Mouse (Mus musculus) stomach, embryonic 16.5 days (tissue): ENCODE measurements around the gene Kifc3. TPM values are rescaled to one million over a fixed set of nuclear protein-coding genes. Genes with fewer than 3 reads are reported as not detected.

Source experiments
- ATAC-seq: fragments of 200-750 bp; cut with Nextera tagmentation; 2 replicates; pipeline ENCODE4 v1.8.0; 2017; ENCODE audit warnings: moderate number of reproducible peaks, moderate TSS enrichment; ENCODE audit not compliant: insufficient read depth, low FRiP score
- H3K27ac ChIP-seq: fragments of 300-500 bp; sonication (generic); 2 replicates; pipeline ENCODE4 v1.5.1; 2014; ENCODE audit warnings: low read length
- H3K27me3 ChIP-seq: fragments of 300-500 bp; sonication (generic); 2 replicates; pipeline ENCODE4 v1.6.1; 2014; ENCODE audit warnings: low read length, control low read depth, mixed read lengths; ENCODE audit not compliant: control insufficient read depth, insufficient read depth
- H3K36me3 ChIP-seq: fragments of 300-500 bp; sonication (generic); 2 replicates; pipeline ENCODE4 v1.6.1; 2014; ENCODE audit warnings: low read length; ENCODE audit not compliant: control insufficient read depth, insufficient read depth
- H3K4me1 ChIP-seq: fragments of 300-500 bp; sonication (generic); 2 replicates; pipeline ENCODE4 v1.6.1; 2014; ENCODE audit warnings: low read length, control low read depth, mixed read lengths; ENCODE audit not compliant: control insufficient read depth, insufficient read depth
- H3K4me2 ChIP-seq: fragments of 300-500 bp; sonication (generic); 2 replicates; pipeline ENCODE4 v1.6.1; 2014; ENCODE audit warnings: low read depth, low read length, mixed read lengths
- H3K4me3 ChIP-seq: fragments of 300-500 bp; sonication (generic); replicated peaks from 2 replicates; pipeline ENCODE4 v1.5.1; 2014; ENCODE audit warnings: mild to moderate bottlenecking, low read length
- H3K9ac ChIP-seq: fragments of 300-500 bp; sonication (generic); 2 replicates; pipeline ENCODE4 v1.6.1; 2014; ENCODE audit warnings: low read length
- H3K9me3 ChIP-seq: fragments of 300-500 bp; sonication (generic); replicated peaks from 2 replicates; pipeline ENCODE4 v1.6.1; 2016; ENCODE audit warnings: low read length, control low read depth; ENCODE audit not compliant: control insufficient read depth
- WGBS: fragments of 180-500 bp; shearing (Covaris S2); extraction: QIAGEN DNeasy Blood & Tissue Kit; methylation state at CpG from one replicate; pipeline ENCODE4 v1.1.7; 2014; 5-methylcytosine and 5-hydroxymethylcytosine counted together
- polyA plus RNA-seq: library from polyadenylated mRNA; unstranded; fragments of >200 nt; fragmentation: Nextera tagmentation; extraction: Ambion mirVana; gene quantifications from 2 replicates; pipeline ENCODE4 v1.2.1, GENCODE M21; 2015

Gene Kifc3
- polyA plus RNA-seq, 1 experiment from 2014 or later: 13.3 TPM

DNA sequence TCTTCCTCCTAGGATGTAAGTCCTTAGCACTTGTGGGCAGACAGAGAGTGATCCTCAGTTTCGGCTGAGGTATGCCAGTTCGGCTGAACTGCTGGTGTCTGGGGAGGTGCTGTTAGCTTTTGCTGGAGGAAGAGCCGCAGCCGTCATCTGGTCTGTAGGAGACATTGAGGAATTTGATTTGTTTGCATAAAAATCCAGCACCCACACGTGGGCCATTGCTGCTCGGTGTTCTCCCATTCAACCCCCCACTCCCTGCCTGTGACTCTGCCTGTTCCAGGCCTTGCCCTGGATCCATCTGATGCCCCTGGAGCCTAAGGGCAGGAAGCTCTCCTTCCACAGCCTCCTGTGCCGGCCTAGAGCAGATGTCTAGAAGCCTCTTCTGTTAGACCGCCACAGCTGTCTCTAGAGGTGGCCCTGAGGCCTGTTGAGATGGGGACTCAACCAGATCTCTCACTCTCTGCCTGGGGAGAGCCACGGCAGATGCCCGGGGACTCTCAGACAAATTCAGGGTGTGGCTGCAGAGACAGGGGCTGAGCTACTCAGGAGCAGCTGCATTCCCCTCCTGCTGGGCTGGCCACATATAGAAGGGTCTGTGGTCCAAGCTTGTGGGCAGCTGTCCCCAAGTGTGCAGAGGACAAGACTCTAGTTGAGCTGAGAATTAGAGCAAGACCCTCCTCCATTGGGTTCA is 117.7 kb downstream of the Kifc3 start:
- Histone ChIP-seq H3K9ac (0 out of 2 replicates have a peak overlapping the region, but pooled peaks have one; percentile 0), H3K27me3 (no peaks in the 10 kb centered on the region), H3K36me3 (no peaks in the 10 kb centered on the region), H3K27ac (no peak overlapping the region; the same call in 1 of the 2 replicates), H3K4me1 (peaks cover 8% of the 10 kb centered on the region; the same call in 1 of the 2 replicates), H3K4me3 (no peak overlapping the region), H3K9me3 (no peaks in the 10 kb centered on the region), H3K4me2 (no peak overlapping the region)
- ATAC-seq: no peak
- 79% methylated on average over 10 of the region's 10 CpGs for WGBS

DNA sequence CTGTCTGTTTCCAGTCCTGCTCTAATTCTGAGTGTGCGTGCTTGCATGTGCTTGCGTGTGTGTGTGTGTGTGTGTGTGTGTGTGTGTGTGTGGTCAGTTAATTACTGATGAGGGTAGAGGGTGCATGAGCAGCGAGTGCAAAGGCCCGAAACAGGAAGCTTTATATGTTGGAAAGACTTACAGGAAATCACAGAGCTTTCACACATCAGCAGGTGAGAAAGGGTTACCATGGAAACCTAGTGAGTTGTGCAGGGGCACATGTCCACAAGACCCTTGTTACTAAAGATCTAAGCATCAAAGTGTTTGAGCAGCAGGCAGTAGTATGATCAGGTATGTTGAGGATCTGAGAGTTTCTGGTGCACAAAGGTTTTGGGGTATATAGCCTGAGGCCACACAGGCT is 118.4 kb downstream of the Kifc3 start:
- Histone ChIP-seq H3K27ac (no peak overlapping the region), H3K4me1 (peaks cover 8% of the 10 kb centered on the region; the same call in 1 of the 2 replicates), H3K9me3 (no peaks in the 10 kb centered on the region), H3K4me3 (no peak overlapping the region), H3K9ac (no peak overlapping the region), H3K36me3 (no peaks in the 10 kb centered on the region), H3K4me2 (no peak overlapping the region), H3K27me3 (no peaks in the 10 kb centered on the region)
- ATAC-seq: no peak
- WGBS: 86% methylated on average over 4 of the region's 4 CpGs

DNA sequence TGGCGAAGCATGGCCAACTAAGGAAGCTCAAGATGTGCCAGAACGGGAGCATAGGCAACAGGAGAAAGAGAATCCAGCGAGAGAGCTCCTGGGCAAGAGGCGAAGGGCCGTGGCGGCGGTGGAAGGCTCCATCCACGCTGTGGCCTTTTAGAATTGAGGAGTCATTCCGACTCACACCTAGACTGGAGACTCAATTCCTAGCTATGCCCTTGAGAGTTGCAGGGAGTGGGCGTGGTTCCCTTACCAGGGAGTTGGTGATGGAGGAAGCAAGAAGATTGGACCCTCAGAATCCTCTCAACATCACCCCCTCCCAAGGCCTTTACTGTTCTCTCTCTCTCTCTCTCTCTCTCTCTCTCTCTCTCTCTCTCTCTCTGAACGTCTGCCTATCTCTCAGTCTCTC is 121.0 kb downstream of the Kifc3 start:
- ATAC-seq: no peak
- Histone ChIP-seq H3K4me1 (peaks cover 8% of the 10 kb centered on the region; the same call in 1 of the 2 replicates), H3K36me3 (no peaks in the 10 kb centered on the region), H3K4me2 (peak overlapping the region; percentile 74), H3K27me3 (no peaks in the 10 kb centered on the region), H3K27ac (peak overlapping the region; percentile 50; the same call in 1 of the 2 replicates), H3K9me3 (no peaks in the 10 kb centered on the region), H3K9ac (peak overlapping the region; percentile 81), H3K4me3 (peak overlapping the region; percentile 79)
- 9% methylated on average over 11 of the region's 11 CpGs for WGBS

DNA sequence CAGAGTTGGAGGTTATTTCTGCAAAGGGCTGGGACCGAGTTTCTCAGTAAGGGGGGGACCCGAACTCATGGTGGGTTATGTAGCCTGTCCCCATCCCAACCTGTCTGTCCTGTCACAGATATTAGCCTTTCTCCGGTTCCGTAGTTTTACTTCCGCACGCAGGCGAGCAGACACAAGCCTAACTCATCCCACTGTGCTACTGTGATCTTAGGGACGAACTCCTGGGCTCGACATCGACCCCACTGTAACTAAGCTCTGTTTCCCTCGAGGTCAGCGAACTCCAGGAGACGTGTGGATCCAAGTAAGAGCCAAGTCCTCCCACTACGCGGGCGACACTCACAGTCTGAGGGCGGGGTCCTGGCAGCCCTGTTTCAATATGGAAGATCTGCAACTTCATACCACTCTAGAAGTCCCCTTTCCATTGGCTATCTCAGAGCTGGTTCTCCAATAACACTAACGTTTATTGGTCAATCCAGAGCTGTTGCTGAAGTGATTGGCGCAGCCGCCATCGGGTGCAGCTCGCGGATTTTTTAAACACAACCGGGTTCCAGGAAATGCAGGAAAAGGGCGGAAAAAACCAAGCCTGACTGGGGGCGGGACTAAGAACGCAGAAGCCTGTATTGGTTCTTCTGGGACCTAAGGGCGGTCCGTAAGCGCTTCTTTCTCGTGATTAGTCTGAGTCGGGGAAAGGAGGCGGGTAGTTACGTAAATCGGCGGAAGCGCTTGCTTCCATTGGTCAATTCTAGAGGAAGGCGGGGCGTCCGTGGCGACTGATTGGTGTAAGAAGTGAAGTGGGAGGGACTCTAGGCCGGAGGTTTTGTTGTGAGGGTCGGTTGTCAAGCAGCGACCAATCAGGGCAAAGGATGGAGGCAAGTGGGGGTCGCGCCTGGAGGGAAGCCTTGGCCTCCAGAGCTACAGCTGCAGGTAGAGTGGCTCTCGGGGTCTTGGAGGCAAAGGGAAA is 122.0 kb downstream of the Kifc3 start, which contains the start of gene Katnb1:
TSS of gene Katnb1 (plus strand) at position 806 of the 961 bp plus-strand sequence.
- H3K4me2 ChIP-seq: peak within 1 kb of the TSS; percentile 74
- no peaks in the 10 kb centered on the region for H3K27me3 ChIP-seq
- peaks cover 8% of the 10 kb centered on the region; the same call in 1 of the 2 replicates for H3K4me1 ChIP-seq
- peak within 1 kb of the TSS; percentile 81 for H3K9ac ChIP-seq
- WGBS: under 1% methylated on average over 47 of the region's 47 CpGs
- H3K27ac ChIP-seq: peak within 1 kb of the TSS; percentile 74
- peak; percentile 97 for ATAC-seq
- H3K4me3 ChIP-seq: peak within 1 kb of the TSS; percentile 79
- no peaks in the 10 kb centered on the region for H3K9me3 ChIP-seq
- H3K36me3 ChIP-seq: no peaks in the 10 kb centered on the region

DNA sequence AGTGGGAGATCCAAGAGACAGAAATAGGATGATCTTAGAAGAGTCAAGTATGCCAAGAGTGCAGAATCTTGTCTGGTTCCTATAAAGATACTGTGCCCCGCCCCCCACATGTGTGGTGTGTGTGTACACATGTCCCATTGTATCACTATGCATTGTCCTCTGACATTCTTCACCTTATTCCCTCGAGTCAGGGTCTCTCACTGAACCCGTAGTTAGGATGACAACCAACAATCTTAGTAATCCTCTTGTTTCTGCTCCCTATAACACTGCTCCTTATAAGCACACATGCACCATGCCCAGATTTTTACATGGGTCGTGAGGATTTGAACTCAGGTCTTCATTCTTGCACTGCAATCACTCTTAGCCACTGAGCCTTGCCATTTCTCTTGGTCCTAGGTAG is 123.3 kb downstream of the Kifc3 start:
- no peaks in the 10 kb centered on the region for H3K27me3 ChIP-seq
- 86% methylated on average over 4 of the region's 4 CpGs for WGBS
- no peak overlapping the region for H3K4me2 ChIP-seq
- H3K27ac ChIP-seq: no peak overlapping the region
- peaks cover 8% of the 10 kb centered on the region; the same call in 1 of the 2 replicates for H3K4me1 ChIP-seq
- no peak overlapping the region for H3K9ac ChIP-seq
- H3K9me3 ChIP-seq: no peaks in the 10 kb centered on the region
- no peak overlapping the region for H3K4me3 ChIP-seq
- no peak for ATAC-seq
- H3K36me3 ChIP-seq: no peaks in the 10 kb centered on the region

DNA sequence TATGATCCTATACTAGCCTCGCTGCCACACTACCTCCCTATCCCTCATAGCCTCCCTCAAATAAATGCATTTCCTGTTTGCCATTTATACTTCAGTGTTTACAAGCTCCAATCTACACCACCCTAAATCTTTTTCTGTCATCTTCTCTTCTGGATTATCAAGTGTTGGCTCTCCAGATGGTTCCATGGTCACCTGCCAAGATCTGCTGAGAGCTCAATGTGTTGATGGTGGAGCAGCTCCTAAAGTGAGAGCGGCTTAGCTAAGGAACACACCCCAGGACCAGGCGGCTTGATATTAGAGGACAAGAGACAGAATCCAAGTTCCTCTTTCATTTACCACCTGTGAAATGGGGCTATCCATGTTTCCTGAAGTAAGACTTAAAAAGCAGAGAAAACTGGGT is 124.6 kb downstream of the Kifc3 start:
- Histone ChIP-seq H3K9me3 (no peaks in the 10 kb centered on the region), H3K4me3 (no peak overlapping the region), H3K36me3 (no peaks in the 10 kb centered on the region), H3K27ac (no peak overlapping the region), H3K4me1 (peaks cover 8% of the 10 kb centered on the region; the same call in 1 of the 2 replicates), H3K9ac (no peak overlapping the region), H3K4me2 (no peak overlapping the region), H3K27me3 (no peaks in the 10 kb centered on the region)
- ATAC-seq: no peak
- WGBS: 83% methylated on average over 3 of the region's 3 CpGs

DNA sequence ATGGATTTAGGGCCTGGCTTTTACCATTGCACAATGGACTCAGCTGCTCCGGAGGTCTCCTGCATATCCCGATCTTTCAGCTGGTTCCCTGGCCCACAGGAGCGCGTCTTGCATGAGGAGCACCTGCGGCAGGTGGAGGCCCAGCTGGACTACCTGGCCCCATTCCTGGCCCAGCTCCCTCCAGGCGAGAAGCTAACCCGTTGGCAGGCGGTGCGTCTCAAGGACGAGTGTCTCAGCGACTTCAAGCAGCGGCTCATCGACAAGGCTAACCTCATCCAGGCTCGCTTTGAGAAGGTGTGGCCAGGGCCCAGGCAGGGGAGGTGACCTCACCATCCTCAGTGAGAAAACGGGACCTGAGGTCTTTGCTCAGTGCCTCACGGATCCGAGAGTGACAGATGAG is 126.5 kb downstream of the Kifc3 start:
- Histone ChIP-seq H3K9ac (no peak overlapping the region), H3K4me2 (no peak overlapping the region), H3K4me3 (no peak overlapping the region), H3K36me3 (no peaks in the 10 kb centered on the region), H3K27ac (no peak overlapping the region), H3K4me1 (no peaks in the 10 kb centered on the region), H3K27me3 (no peaks in the 10 kb centered on the region), H3K9me3 (no peaks in the 10 kb centered on the region)
- 74% methylated on average over 17 of the region's 17 CpGs for WGBS
- no peak for ATAC-seq

DNA sequence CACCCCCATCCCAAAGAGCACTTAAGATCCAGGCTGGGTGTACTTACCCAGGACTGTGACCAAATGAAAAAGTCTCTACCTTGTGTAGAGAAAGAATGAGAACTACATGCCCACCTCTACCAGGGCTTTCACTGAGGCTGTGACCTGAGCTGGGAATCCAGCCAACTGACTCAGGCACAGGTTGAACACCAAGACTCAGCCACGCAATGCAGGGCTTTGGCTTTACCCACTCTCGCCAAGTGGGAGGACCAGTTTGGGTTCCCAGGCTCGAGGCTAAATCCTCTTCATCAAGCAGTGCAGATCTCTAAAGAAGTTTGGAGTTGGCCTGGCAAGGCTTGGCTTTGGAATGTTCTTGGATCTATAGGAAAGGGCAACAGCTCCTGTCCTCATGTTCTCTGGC is 127.1 kb downstream of the Kifc3 start:
- no peaks in the 10 kb centered on the region for H3K4me1 ChIP-seq
- no peak for ATAC-seq
- H3K27ac ChIP-seq: no peak overlapping the region
- no peak overlapping the region for H3K9ac ChIP-seq
- no peaks in the 10 kb centered on the region for H3K27me3 ChIP-seq
- no peaks in the 10 kb centered on the region for H3K36me3 ChIP-seq
- 63% methylated on average over 3 of the region's 3 CpGs for WGBS
- H3K4me2 ChIP-seq: no peak overlapping the region
- no peaks in the 10 kb centered on the region for H3K9me3 ChIP-seq
- H3K4me3 ChIP-seq: no peak overlapping the region

DNA sequence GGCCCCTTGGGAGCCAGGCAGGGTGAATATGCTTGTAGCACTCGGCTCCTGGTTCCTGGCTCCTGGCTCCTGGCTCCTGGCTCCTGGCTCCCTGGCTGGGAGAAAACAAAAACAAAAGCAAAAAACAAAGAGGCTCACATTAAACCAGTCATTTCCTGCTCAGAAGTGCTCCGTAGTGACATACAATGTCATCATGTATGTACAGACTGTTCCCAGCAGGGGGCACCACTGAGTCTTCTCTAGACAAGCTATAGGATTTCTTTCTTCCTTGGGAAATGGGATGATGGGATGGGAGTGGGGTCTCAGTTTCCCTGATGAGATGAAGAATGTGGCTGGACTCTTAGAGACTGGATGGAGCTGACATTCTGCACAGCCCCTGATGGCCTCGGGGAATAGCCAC is 135.0 kb downstream of the Kifc3 start:
- no peak for ATAC-seq
- no peak overlapping the region for H3K9ac ChIP-seq
- no peaks in the 10 kb centered on the region for H3K27me3 ChIP-seq
- H3K36me3 ChIP-seq: no peaks in the 10 kb centered on the region
- H3K4me3 ChIP-seq: no peak overlapping the region
- H3K9me3 ChIP-seq: no peaks in the 10 kb centered on the region
- H3K4me2 ChIP-seq: no peak overlapping the region
- H3K4me1 ChIP-seq: no peaks in the 10 kb centered on the region
- WGBS: 42% methylated on average over 3 of the region's 3 CpGs
- no peak overlapping the region for H3K27ac ChIP-seq
